Mouse (Mus musculus): ENCODE measurements around the gene Gm21981. TPM values are rescaled to one million over a fixed set of nuclear protein-coding genes. Genes with fewer than 3 reads are reported as not detected.
A peak's percentile ranks its signal among the peaks of the same experiment; 100 is the strongest.
"Not testable (repeated sequence)": the region's sequence is repeated elsewhere in the genome, so short reads cannot be mapped to it uniquely, and the experiment has no call there.

Gm21981 gene
- total RNA-seq, 1 experiment from 2014 or later = not detected

- 0 out of 2 replicates have a peak, but pooled peaks have one; percentile 34 for ATAC-seq (ENCODE audit: extremely low read depth, insufficient number of reproducible peaks, low FRiP score, poor library complexity, severe bottlenecking)
These were observed 17.7 kb downstream of the Gm21981 start for GRCm38 (mm10) chr17:47676581-47676980.

DNA sequence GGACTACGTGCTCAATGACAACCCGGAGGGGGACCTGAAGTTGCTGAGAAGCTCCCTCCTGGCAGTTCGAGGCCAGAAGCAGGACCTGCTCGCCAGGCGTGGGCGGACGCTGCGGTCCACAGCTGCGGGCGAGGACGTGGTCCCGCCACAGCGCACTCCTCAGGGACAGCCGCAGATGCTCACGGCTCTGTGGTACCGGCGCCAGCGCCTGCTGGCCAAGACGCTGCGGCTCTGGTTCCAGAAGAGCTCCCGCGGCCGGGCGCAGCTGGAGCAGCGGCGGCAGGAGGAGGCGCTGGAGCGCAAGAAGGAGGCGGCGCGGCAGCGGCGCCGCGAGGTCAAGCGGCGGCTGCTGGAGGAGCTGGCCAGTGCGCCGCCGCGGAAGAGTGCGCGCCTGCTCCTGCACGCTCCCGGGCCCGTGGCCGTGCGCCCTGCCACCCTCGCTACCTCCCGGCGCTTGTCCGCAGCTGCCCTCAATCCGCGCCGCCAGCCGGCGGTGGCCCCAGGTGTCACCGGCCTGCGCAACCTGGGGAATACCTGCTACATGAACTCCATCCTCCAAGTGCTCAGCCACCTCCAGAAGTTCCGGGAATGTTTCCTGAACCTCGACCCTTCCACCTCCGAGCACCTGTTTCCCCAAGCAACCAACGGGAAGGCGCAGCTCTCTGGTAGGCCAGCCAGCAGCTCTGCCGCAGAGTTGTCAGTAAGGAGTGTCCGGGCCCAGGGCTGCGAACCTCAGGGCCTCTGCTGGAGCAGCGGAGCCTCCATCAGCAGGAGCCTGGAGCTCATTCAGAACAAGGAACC lies 21.7 kb downstream of the Gm21981 start:
- ATAC-seq (ENCODE audit: extremely low read depth, insufficient number of reproducible peaks, low FRiP score, poor library complexity, severe bottlenecking) = no peak

GRCm38 (mm10) chr17:47671988-47672310 lies 22.3 kb downstream of the Gm21981 start:
- ATAC-seq (ENCODE audit: extremely low read depth, insufficient number of reproducible peaks, low FRiP score, poor library complexity, severe bottlenecking) = no peak

GRCm38 (mm10) chr17:47669166-47669565 lies 25.1 kb downstream of the Gm21981 start:
- no peak for ATAC-seq (ENCODE audit: extremely low read depth, insufficient number of reproducible peaks, low FRiP score, poor library complexity, severe bottlenecking)

GRCm38 (mm10) chr17:47664474-47664873 lies 29.8 kb downstream of the Gm21981 start:
- no peak for ATAC-seq (ENCODE audit: extremely low read depth, insufficient number of reproducible peaks, low FRiP score, poor library complexity, severe bottlenecking)

DNA sequence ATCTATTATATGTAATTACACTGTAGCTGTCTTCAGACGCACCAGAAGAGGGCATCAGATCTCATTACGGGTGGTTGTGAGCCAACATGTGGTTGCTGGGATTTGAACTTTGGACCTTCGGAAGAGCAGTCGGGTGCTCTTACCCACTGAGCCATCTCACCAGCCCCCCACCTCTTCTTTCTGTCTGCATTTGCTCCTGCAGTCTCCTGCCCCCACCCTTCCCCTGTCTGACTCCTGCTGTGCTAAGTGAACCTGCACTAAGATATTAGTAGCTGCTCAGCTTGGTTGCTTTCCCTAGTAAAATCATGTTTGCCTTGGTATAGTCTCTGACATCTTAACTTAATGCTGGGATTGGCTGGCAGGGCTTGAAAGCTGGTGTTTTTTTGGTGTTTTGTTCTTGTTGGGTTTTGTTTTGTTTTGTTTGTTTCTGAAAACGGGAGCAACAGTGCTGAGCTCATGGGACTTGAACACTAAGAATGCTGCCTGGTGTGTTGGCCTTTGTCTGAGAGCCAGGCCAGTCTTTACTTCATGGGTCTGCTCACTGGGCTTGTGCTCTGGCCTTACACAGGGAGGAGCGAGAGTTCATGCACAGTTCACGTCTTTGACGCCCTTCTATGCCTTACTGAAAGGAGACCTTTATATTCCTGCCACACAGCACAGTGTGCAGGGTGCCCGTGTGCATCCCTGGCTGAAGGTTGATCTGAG lies 31.1 kb downstream of the Gm21981 start:
- ATAC-seq (ENCODE audit: extremely low read depth, insufficient number of reproducible peaks, low FRiP score, poor library complexity, severe bottlenecking) = no peak

GRCm38 (mm10) chr17:47658741-47659243 lies 35.5 kb downstream of the Gm21981 start:
- ATAC-seq (ENCODE audit: extremely low read depth, insufficient number of reproducible peaks, low FRiP score, poor library complexity, severe bottlenecking) = no peak

GRCm38 (mm10) chr17:47657901-47658300 lies 36.4 kb downstream of the Gm21981 start:
- no peak for ATAC-seq (ENCODE audit: extremely low read depth, insufficient number of reproducible peaks, low FRiP score, poor library complexity, severe bottlenecking)

DNA sequence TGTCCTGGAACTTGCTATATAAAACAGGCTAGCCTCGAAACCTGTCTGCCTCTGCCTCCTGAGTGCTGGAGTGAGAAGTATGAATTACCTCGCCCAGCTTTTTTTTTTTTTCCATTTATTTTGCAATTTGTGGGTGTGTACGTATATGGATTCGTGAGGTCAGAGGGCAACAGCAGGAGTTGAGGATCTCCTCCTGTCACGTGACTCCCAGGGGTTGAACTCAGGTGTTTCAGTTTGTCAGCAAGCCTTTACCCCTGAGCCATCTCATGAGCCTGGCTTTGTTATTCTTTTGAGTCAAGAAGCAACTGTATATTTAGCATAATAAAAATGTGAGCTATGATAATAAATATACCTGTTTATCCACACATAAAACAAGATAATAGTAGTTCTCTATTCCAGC lies 38.6 kb downstream of the Gm21981 start:
- no peak for ATAC-seq (ENCODE audit: extremely low read depth, insufficient number of reproducible peaks, low FRiP score, poor library complexity, severe bottlenecking)

DNA sequence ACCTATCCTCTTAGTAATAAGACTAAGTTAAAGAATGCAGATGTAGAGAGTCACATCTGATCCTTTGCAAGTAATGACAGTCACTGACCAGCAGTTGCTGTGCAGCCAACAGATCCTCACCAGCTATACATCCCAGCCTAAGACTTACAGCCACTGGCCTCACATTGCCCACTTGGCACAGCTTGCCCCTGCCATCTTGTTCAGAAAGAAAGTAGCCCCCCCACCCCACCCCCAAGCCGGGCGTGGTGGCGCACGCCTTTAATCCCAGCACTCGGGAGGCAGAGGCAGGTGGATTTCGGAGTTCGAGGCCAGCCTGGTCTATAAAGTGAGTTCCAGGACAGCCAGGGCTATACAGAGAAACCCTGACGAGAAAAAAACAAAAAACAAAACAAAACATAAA lies 39.9 kb downstream of the Gm21981 start:
- not testable (repeated sequence) for ATAC-seq (ENCODE audit: extremely low read depth, insufficient number of reproducible peaks, low FRiP score, poor library complexity, severe bottlenecking)

- no peak for ATAC-seq (ENCODE audit: extremely low read depth, insufficient number of reproducible peaks, low FRiP score, poor library complexity, severe bottlenecking)
These were observed 42.3 kb downstream of the Gm21981 start for GRCm38 (mm10) chr17:47651953-47652352.

- ATAC-seq (ENCODE audit: extremely low read depth, insufficient number of reproducible peaks, low FRiP score, poor library complexity, severe bottlenecking) = no peak
These were observed 45.3 kb downstream of the Gm21981 start for GRCm38 (mm10) chr17:47648966-47649365.

DNA sequence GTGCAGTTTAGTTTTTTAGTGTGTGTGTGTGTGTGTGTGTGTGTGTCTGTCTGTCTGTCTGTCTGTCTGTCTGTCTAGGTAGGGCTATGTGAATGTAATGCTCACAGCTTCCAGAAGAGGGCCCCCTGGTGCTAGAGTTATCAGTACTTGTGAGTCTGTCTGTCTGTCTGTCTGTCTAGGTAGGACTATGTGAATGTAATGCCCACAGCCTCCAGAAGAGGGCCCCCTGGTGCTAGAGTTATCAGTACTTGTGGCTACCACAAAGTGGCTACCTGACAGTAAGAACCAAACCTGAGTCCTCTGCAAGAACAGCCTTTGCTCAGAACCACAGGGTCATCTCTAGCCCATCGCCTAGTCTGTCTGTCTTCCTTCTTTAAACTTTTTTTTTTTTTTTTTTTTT lies 47.6 kb downstream of the Gm21981 start:
- peak; percentile 73 for ATAC-seq (ENCODE audit: extremely low read depth, insufficient number of reproducible peaks, low FRiP score, poor library complexity, severe bottlenecking)

- no peak for ATAC-seq (ENCODE audit: extremely low read depth, insufficient number of reproducible peaks, low FRiP score, poor library complexity, severe bottlenecking)
These were observed 51.3 kb downstream of the Gm21981 start for GRCm38 (mm10) chr17:47642992-47643391.

Other genes with a start within 250 kb of the Gm21981 start
- 78.6 and 83.3 TPM in 2 replicates for gene Taf8, start 192.2 kb downstream of the Gm21981 start, total RNA-seq (2017)
- gene Ccnd3, start 189.4 kb downstream of the Gm21981 start, total RNA-seq (2017) = 215 and 232 TPM in 2 replicates
- gene Bysl, start 83.0 kb downstream of the Gm21981 start, total RNA-seq (2017) = 6.3 and 6.4 TPM in 2 replicates
- gene Med20, start 82.9 kb downstream of the Gm21981 start, total RNA-seq (2017) = 48.5 and 57.4 TPM in 2 replicates
- 2.5 and 3.3 TPM in 2 replicates for gene Gm20517, start 82.9 kb downstream of the Gm21981 start, total RNA-seq (2017)
- gene Usp49, start 63.8 kb downstream of the Gm21981 start, total RNA-seq (2017) = 3.1 and 3.8 TPM in 2 replicates
- 21.2 and 32.3 TPM in 2 replicates for gene Tomm6, start 6.1 kb downstream of the Gm21981 start, total RNA-seq (2017)
- 1.2 TPM in 1 of 2 replicates, not detected in the other for gene Frs3, start 5.4 kb downstream of the Gm21981 start, total RNA-seq (2017)
- gene Prickle4, start 281 bp upstream of the Gm21981 start, total RNA-seq (2017) = not detected in 2 replicates
- gene Pgc, start 32.4 kb upstream of the Gm21981 start, total RNA-seq (2017) = not detected in 2 replicates
- 86.0 and 116 TPM in 2 replicates for gene Tfeb, start 42.6 kb upstream of the Gm21981 start, total RNA-seq (2017)
- gene Mdfi, start 140.2 kb upstream of the Gm21981 start, total RNA-seq (2017) = not detected in 2 replicates
- 13.2 and 19.2 TPM in 2 replicates for gene Foxp4, start 230.2 kb upstream of the Gm21981 start, total RNA-seq (2017)